Mouse (Mus musculus) kidney, postnatal 25 days (tissue): ENCODE data around the gene Elk3.
A peak's percentile ranks its signal among the peaks of the same experiment; 100 is the strongest.
"Not testable (repeated sequence)": the region's sequence is repeated elsewhere in the genome, so short reads cannot be mapped to it uniquely, and the experiment has no call there.

Experiments
- DNase-seq, 2 experiments: peaks; one replicate each; pipeline ENCODE4 v3.0.0; 2021; ENCODE audit warnings: mixed read lengths in 2 of 2

Elk3 gene

GRCm38 (mm10) chr10:93310721-93311411, at the start of gene Elk3:
Gene Elk3, minus strand, starts transcription at chr10:93311135.
- DNase-seq, result peak; percentile 64 to 83

GRCm38 (mm10) chr10:93360623-93361022, 49.7 kb upstream of the Elk3 start:
- no peak for DNase-seq

GRCm38 (mm10) chr10:93360190-93360589, 49.3 kb upstream of the Elk3 start:
- not testable (repeated sequence) for DNase-seq

GRCm38 (mm10) chr10:93359339-93359863, 48.5 kb upstream of the Elk3 start:
- no peak for DNase-seq

- no peak for DNase-seq
Observed at GRCm38 (mm10) chr10:93358878-93359277, 47.9 kb upstream of the Elk3 start.

- DNase-seq, result no peak
Observed at GRCm38 (mm10) chr10:93357162-93357561, 46.2 kb upstream of the Elk3 start.

- no peak for DNase-seq
Observed at GRCm38 (mm10) chr10:93356122-93356521, 45.2 kb upstream of the Elk3 start.

GRCm38 (mm10) chr10:93355276-93355927, 44.5 kb upstream of the Elk3 start:
- peak in 1 of 2 experiments; percentile 35 for DNase-seq

- DNase-seq, result no peak
Observed at GRCm38 (mm10) chr10:93353545-93354326, 42.8 kb upstream of the Elk3 start.

- no peak for DNase-seq
Observed at GRCm38 (mm10) chr10:93347918-93348505, 37.1 kb upstream of the Elk3 start.

GRCm38 (mm10) chr10:93347387-93347786, 36.5 kb upstream of the Elk3 start:
- peak; percentile 8 to 54 for DNase-seq

- DNase-seq, result no peak
Observed at GRCm38 (mm10) chr10:93346208-93346936, 35.4 kb upstream of the Elk3 start.

GRCm38 (mm10) chr10:93345497-93345896, 34.6 kb upstream of the Elk3 start:
- DNase-seq, result no peak

- no peak for DNase-seq
Observed at GRCm38 (mm10) chr10:93343469-93343868, 32.5 kb upstream of the Elk3 start.

GRCm38 (mm10) chr10:93342986-93343385, 32.1 kb upstream of the Elk3 start:
- DNase-seq, result no peak

GRCm38 (mm10) chr10:93338526-93338925, 27.6 kb upstream of the Elk3 start:
- DNase-seq, result peak in 1 of 2 experiments; percentile 33

GRCm38 (mm10) chr10:93336462-93336931, 25.6 kb upstream of the Elk3 start:
- DNase-seq, result no peak

- peak; percentile 64 to 90 for DNase-seq
Observed at GRCm38 (mm10) chr10:93335828-93336461, 25.0 kb upstream of the Elk3 start.

- DNase-seq, result no peak
Observed at GRCm38 (mm10) chr10:93335001-93335400, 24.1 kb upstream of the Elk3 start.

- DNase-seq, result no peak
Observed at GRCm38 (mm10) chr10:93333239-93333638, 22.3 kb upstream of the Elk3 start.

GRCm38 (mm10) chr10:93332261-93332809, 21.4 kb upstream of the Elk3 start:
- peak; percentile 20 to 62 for DNase-seq
